Mouse (Mus musculus) gastrocnemius, postnatal 25 days (tissue): Measurements from ENCODE around the gene Sulf2. TPM values are rescaled to one million over a fixed set of nuclear protein-coding genes. Genes with fewer than 3 reads are reported as not detected.
"Not testable (repeated sequence)": the region's sequence is repeated elsewhere in the genome, so short reads cannot be mapped to it uniquely, and the experiment has no call there.

Source experiments
- DNase-seq: peaks from one replicate; pipeline ENCODE4 v3.0.0; 2022
- total RNA-seq, 2 experiments: library from RNA; stranded (reverse); gene quantifications; 1 replicate in 1 of 2; 2 replicates in 1 of 2; pipeline ENCODE4 v1.2.3; 2021

The Sulf2 gene
- total RNA-seq, 2 experiments from 2014 or later: 11.1 to 19.3 TPM

DNA sequence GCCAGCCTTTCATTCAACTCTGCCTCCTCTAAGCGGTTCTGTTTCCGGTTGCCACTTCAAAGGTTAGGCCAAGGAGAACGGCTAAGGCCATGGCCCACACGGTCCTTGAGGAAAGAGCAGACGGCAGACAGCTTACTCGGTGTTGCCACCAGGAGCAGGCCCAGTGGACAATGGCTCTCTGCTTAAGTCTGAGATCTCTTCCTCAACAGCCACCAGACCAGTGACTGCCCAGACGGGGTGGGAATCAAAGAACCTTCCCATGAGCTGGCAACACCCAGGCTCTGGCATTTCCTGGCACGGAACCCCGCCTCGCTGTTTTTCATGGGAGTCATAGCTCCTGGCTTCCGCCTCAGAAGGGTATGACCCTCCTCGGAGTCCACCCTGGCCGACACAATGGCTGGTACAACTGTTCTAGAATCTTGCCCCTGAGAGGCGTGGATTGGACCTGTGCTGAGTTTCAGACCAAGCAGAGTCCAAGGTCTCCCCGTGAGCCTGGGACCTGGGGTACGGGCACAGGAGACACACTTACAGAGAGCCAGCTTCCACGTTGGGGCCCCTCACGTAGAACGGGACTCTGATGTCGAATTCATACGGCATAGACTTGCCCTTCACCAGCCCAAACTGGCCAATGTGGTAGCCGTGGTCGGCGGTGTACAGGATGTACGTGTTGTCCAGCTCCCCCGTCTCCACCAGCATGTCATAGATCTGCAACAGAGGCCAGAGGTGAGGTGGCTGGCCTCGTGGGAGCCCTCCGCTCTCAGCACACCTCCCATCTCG lies 68.8 kb downstream of the Sulf2 start:
- DNase-seq: no peak

DNA sequence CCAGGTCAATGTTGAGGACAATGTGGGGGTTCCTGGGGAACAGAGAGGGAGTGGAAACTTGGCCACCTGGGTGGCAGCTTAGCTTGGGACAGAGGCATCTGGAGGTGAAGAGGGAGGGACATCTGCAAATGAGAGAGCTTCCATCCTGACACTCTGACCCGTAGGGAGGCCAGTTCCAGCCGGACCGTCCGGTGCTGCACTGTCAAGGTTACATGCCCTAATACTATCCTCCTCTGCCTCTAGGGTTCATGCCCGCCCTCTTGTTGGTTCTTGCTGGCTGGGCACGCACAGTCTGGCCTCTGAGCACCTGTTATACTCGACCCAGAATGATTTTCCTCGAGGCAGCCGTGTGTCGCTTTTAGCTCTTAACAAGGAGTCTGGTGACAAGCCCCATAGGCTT lies 69.7 kb downstream of the Sulf2 start:
- DNase-seq: no peak

DNA sequence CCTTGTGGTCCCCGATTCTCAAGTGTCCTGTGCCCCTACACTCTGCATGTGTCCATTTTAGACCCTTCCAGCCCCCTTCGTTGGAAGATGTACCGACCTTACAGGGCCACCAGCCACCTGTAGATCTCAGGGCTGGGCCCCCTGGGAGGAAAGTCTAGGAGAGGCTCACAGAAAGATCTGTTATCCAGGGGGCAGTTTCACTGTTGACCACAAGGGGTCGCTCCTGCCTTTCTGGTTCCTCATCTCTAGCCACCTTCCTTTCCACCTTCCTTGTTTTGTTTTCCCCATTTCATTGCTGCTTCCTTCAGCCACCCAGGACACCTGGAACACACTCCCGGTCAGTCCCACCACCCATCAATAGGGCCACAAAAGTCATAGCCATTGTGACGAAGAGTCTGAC lies 70.5 kb downstream of the Sulf2 start:
- DNase-seq: not testable (repeated sequence)

DNA sequence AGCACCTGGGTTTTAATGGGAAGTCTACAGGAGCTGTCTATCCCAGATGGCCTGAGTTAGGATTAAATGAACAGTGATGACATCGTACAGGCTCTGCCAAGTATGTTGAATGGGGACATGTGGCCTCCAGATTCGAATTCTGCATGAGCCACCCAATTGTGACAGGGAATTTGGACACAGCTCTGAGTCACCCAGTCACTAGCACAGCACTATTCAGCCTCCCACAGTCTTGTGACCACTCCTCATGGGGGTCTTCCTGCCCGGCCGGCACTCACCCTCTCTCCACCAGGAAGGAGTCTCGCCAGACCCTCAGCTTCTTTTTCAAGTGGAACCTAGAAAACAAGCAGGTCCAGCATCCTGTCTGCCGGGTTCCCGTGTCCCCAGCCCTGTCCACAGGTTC lies 71.4 kb downstream of the Sulf2 start:
- DNase-seq: no peak

DNA sequence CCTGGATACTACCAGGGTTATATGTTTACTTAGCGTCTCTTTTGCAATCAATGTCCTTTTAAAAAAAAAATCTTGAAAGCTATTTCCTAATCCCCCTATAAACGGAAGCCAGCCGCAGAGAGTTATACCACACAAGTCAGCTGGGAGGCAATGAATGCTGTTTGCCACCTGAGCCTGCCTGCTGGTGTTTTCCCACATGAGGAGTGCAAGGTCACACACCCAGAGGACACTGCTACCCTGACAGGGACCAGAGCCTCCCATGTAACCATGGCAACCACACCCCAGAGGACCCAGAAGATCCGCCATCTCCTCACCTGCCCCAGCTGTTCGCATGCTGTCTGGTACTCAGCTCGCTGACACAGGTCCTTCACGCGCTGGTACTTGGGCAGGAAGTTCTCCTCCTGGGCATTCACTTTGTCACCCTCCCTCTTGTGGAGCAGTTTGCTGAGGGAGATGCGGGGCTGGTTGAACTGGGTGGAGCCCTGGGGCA lies 71.9 kb downstream of the Sulf2 start:
- no peak for DNase-seq

DNA sequence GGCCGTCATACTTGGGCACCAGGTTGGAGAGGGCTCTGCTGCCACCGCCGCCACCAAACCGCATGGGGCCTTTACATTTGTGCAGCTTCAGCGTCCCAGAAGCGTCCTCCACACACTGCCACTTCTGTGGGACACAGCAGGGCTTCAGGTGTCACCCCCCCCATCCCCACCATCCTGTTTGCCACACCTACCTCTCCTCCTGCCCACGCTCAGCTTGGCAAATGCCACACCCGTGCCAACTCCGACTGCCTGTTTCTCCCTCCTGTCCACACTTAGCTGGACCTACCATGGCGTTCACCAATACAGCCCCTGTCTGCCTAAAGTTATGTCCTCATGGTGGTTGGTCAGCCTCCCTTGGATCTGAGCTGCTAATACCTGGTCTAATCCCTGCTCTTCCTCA lies 72.8 kb downstream of the Sulf2 start:
- no peak for DNase-seq

DNA sequence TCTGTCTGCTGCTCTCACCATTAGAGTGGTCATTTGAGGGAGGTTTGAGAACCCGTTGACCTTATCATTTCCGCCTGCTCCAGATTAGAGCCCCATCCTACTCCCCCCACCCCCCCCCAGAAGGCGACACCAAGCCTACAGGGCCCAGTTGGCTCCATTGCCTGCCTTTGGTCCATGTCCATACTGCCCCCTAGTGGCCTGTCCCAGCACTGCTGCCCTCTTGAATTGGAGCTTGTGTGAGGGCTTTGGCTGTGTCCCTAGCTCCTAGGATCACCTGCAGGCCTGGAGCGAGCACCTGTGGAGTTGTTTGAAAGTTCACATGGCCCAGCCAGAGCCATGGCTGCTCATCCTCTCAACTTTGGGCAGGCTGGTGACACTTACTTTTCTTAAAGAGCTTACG lies 73.3 kb downstream of the Sulf2 start:
- DNase-seq: peak; percentile 48

DNA sequence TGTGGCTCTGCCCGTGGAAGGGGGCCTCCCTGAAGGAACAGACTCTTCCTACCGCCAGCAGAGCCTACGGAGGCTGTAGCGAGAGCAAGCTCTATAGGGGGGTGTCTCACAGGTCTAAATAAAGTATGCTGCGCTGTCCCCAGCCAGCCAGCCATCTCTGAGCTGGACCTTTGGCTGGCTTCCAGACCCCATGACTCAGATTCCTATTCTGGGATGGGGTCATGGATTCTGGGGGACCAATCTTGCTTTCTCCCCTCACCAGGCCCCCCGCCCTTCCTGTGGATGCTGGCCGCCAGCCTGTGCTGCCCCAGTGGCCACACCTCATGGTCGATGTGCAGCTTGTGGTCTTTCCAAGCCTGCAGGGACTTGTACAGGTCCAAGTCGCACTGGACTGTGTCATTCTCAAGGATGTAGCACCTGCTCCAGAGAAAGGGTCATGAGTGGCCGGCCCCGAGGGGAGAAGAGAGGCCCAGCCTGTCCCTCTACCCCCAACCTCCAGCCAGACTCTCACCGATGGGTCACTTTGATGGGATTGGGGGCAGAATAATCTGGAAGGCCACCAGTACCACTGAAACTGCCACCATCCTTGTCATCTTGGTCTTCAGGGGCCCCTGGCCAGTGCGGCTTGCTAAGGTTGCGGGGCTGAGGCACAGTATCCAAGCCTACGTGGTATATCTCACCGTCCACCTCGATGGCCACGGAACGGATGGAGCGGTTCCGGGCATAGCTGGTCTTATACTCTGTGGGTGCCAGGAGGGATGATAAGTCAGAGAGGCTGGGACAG lies 74.3 kb downstream of the Sulf2 start:
- DNase-seq: peak; percentile 54

DNA sequence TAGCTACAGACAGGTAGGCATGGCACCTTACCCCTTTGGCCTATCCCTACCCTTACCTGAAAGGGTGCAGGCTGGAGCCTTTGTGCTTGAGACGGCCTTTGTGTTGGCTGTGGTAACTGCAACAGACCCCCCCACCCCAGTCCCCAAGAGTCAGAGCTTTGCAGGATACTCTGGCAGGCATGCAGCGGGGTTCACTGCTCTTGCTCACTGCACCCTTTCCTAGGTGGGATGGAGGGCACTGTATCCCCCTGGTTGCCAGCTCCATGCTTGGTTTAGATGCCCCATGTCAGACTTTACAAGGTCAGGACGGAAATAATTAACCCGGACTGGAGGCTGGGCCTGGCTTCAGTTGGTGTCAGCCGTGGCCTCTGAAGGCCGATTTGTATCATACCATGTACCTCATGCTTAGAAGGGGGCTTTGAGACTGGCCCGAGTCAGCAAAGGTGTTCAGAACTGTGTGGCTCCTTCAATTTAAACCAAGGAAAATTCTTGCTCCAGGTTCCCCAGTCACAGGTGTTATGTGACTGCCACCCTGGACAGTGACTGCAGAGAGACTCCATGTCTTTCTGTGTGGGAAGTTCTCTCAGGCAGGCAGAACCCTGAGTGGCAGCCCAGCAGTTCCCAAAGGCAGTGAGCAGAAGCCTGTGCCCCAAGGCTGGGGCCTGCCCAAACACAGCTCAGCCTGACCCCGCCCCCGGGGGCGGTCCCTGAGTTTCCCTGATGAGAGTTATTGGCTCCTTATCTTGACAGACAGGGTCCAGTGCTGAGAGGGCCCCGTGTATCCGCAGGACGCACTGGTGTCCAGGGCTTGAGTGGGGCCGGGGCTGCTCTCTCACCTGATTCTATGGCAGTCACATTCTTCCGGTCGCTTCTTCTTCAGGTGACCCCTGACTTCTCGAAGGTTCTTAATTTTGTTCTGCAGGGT lies 75.2 kb downstream of the Sulf2 start:
- peak; percentile 56 for DNase-seq

DNA sequence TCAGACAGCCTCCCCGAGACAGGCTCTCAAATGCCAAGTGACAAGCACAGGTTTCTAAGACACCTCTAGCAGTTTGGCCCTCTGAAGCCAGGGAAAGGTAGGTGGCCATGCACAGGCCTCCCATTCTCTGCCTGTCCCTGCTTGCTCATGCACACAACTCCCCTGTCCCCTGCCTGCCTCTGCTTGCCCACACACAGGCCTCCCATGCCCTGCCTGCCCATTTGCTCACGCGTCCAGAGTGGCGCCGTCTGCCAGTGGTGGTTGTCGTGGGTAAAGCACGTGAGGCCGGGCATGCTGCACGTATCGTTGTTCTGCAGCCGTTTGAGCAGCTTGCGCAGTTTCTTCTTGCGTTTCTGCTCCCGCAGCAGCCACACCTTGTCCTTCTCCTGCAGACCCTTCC lies 76.2 kb downstream of the Sulf2 start:
- no peak for DNase-seq

DNA sequence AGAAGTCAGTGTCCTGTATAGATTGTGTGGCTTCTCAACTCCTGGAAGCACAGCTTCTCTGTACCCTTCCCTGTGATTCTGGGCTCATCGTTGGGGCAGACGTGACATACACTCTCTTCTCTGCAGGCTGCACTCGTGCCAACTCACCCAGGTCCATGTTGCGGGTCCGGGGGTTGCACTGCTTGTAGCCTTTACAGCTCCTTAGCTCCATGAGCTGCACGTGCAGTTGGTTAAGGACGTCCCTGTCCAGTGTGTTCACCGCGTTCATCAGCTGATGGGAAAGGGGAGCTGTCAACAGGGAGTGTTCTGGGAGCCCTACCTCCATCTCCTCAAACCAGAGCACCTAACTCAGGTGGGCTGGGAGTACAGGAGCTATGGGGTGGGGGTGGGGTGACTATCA lies 78.1 kb downstream of the Sulf2 start:
- no peak for DNase-seq

DNA sequence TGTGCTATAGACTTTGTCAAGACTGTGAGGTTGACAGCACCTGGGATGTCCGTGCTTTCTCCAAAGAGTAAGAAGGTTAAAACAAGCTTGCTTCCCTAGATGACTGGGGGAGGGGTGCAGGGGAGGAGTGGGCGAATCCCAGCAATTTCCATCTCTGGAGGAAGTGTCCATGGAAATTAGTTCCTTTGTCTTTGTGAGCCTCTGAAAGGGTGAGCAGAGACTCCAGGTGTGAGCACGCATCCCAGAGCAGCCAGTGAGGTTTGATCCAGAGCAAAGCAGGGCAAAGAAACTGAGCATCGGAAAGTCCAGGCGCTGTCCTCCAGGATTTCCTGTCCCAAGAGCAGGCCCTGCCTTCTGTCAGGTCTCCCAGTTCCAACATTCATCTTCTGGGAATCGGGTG lies 81.1 kb downstream of the Sulf2 start:
- no peak for DNase-seq

DNA sequence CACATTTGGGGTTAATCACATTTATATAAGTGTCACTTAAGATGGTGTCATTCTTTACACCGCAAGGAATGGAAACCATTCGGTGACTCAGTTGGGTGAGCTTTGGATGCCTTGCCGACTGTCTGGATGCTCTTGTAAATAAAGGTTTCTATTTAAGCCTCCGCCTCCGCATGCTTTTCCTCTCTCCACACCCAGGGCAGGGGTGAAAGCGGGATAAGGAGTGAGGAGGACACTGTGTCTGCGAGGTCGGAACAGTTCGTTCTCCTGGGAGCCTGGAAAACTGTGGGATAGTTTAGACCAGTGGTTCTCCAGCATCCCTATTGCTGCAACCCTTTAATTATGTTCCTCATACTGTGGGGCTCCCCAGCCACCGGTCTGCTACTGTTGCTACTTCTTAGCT lies 82.4 kb downstream of the Sulf2 start:
- no peak for DNase-seq

DNA sequence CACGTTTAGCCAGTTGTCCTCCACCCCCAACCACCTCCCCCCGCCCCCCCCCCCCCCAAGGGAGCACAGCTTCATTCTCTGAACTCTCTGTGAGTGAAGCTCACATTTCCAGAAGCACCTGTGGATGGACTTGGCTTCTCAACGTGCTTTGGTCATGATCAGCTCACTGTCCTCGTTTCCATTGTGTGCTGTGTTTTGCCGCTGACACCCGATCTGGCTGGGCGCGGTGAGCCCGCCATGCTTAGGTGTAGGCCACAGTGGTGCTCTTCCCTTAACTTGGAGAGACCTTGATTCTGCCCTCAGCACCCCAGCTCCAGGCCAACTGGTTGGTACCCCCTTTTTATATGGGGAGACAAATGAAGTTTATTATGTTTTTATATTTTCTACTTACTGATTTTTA lies 83.6 kb downstream of the Sulf2 start:
- DNase-seq: no peak

DNA sequence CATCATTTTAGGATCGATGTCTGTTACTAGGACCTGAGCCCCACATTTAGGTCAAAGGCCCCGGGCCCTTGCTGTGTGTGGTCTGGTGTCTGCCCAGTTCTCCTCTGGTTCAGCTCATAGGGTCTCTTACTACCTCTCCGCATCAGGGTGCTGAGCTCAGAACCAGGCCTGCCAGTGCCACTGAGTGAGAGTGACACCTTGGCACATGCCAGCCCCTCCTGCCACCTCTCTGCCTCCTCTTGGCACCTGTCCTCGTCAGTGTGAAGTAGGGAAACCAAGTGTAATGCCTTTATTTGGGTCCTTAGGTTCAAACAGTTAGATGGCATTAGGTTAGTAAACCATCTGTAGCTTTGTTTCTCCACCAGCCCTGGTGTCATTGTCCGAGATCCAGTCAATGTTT lies 84.0 kb downstream of the Sulf2 start:
- DNase-seq: no peak

DNA sequence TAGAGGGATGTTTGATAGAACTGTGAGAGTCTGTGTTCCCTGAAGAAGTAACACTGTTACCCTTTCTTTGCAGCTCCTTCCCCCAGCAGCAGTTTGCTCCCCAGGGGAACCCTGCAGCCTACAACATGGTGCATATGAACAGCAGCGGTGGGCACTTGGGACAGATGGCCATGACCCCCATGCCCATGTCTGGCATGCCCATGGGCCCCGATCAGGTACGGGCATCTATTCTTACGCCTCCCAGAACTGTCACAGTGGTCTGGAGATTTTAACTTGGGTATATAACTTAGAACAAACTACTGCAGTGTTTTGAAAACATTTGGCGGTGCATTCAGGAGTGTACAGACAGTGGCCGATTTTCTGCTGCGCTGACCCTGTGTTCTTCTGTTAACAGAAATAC lies 85.7 kb downstream of the Sulf2 start:
- no peak for DNase-seq

DNA sequence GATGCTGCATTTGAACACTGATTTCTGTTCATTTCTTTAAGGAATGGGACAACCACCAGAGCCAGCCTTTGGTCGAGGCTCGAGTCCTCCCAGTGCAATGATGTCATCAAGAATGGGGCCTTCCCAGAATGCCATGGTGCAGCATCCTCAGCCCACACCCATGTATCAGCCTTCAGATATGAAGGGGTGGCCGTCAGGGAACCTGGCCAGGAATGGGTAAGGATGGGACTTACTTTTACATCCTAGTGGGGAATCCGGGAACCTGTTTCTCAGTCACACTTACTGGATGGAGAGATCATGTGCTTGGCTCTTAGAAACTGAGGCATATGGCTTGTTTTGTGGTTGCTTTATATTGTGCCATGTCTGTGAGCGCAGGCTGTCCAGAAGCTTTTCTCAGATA lies 86.3 kb downstream of the Sulf2 start:
- DNase-seq: no peak

DNA sequence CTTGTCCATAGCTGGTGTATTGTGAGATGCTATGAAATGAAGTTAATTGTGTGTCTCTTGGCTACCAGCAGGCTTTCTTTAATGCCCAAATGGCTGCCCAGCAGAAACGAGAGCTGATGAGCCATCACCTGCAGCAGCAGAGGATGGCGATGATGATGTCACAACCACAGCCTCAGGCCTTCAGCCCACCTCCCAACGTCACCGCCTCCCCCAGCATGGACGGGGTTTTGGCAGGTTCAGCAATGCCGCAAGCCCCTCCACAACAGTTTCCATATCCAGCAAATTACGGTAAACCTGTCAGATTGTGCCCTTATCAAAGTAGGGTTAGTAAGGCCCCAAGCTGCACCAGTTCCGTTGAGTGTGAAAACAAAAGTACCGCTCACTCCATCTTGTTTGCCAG lies 87.2 kb downstream of the Sulf2 start:
- DNase-seq: no peak

DNA sequence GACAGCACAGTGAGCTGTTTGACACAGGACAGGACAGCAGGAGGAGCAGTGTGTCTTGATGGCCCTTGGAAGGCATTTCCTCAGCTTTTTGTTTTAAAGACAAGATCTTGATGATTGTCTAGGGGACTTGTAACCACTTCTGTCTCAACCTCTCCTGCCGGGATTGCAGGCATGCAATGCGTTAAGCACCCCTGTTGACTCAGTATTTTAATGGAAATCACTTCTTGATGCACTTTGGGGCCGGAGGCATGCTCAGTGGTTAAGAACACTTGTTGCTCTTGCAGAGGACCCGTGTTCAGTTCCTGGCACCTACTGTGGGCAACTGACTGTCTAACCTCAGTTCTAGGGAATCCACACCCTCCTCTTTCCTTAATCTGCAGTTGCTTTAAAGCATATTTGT lies 89.0 kb downstream of the Sulf2 start:
- no peak for DNase-seq

DNA sequence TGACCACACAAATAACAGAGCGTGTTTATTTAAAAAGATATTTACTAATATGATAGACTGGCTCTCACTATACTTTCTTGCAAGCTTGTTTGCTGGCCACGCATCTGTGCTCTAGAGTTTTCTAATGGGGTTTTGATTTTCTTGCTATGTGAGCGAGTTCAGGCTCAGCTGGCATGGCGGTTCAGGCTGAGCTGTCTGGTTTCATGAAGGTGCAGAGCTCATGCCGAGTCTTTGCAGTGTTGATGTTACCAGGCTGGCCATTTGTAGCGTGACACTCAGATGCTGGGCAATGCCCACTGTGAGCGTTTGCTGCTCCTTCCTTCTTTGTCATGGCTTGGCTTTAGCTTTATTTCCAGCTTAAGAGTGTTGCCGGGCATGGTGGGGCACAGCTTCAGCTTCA lies 93.0 kb downstream of the Sulf2 start:
- DNase-seq: no peak

DNA sequence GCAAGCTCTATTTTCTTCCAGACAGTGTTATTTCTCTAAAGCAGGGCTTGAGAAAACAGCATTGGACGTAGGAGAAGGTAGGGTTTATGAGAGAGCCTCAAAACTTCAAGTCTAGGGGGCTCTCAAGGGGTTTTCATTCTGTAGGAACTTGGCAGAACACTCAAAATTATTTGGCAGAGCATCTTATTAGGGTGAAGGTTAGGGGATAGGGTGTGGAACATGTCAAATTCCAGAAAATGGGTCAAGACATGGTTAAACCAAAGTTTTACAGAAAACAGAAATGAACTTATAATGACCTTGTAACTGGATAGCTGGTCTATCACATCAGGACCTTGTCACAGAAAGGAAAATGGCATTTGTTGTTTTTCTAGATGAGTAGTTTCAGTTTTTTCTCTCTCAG lies 93.5 kb downstream of the Sulf2 start:
- no peak for DNase-seq

DNA sequence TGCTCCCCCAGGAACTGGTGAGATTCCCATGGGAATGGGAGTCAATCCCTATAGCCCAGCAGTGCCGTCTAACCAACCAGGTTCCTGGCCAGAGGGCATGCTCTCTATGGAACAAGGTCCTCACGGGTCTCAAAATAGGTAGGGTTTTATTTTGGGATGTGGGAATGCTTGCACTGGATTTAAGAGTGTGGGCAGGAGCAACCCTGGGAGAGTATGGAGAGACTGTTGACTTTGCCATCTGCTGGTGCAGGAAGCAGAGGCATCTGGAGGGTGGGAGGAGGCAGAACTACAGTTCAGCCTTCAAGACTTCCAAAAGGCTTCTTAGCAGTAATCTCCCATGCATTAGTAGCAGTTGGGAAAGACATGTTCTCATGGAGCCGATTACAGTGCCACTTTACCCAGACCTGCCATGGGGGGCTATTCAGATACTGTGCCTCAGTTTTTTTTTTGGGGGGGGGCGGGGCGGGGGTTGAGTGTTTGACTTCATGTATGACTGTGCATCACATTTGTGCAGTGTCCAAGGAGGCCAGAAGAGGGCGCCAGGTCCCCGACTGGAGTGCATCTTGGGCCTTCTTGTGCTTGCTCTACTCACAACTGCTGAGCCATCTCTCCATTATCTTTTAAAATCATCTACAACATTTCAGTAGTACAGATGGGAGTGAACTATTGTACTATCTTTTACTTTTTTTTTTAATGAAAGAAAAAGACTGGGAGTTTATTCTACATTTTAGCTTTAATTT lies 95.6 kb downstream of the Sulf2 start:
- no peak for DNase-seq
